In the genomic region with DNA sequence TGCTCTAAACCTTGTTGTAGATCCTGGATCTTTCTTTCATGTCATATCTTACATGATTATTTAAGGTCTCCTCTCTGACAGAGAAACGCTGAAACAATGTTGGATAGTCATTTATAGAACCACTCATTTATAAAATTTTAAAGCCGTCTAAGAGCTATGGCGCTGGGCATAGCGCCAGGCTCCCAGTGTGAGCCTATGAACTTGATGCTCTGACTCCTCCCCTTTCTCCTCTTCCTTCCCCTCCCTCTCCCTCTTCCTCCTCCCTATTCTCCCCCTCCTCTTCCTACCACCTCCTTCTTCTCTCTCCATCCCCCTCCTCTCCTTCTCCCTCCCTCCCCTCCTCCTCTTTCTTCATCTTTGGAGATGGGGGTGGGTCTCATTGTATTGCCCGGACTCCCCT, we compare ENCODE assay signal across 22 mouse cellular contexts. TPM values are rescaled to one million over a fixed set of nuclear protein-coding genes. Genes with fewer than 3 reads are reported as not detected.
A peak's percentile ranks its signal among the peaks of the same experiment; 100 is the strongest.
DNase-seq lines count a peak whose midpoint lies in the region; ATAC-seq and TF ChIP-seq lines count a peak whose summit lies in the region.
"Had no signal": no experiment of that assay in that cellular context is flagged by ENCODE, and none has a peak within 500 bp of the region (broad histone marks: within the 10 kb centered on the region; RNA-seq: fewer than 3 reads in every experiment).

No protein-coding gene starts in this region.

- no peak overlapping the region for H3K9ac ChIP-seq in lung, embryonic 15.5 days
- H3K9ac ChIP-seq: embryonic facial prominence, embryonic 15.5 days; forebrain, postnatal 0 days; hindbrain, embryonic 12.5 days; hindbrain, embryonic 15.5 days had no signal

- peak overlapping the region; percentile 24; the same call in 1 of the 2 replicates for H3K4me2 ChIP-seq in lung, embryonic 15.5 days
- H3K4me2 ChIP-seq: embryonic facial prominence, embryonic 15.5 days; heart, embryonic 11.5 days; hindbrain, embryonic 12.5 days; hindbrain, embryonic 15.5 days had no signal

- DNase-seq in kidney, postnatal 10 days = peak; percentile 16
- no peak for DNase-seq in kidney, adult 11 months
- no peak for DNase-seq in lung, postnatal 25 days (ENCODE audit: low spot score)
- no peak for DNase-seq in testis, postnatal 14 days (ENCODE audit: low spot score)
- DNase-seq: adrenal gland, adult 2 months; adrenal gland, postnatal 14 days; cerebellum, adult 11-12 months; cerebellum, adult 8-10 months; cerebellum, postnatal 36 days; embryo, embryonic 11 days; forebrain, postnatal 0 days; gastrocnemius, adult 2 months; gastrocnemius, postnatal 14 days; heart, adult 11 months had no signal

- no peak for TF ChIP-seq POLR2A in testis, adult 2 months (IDR thresholded peaks at IDR 0.05; ENCODE audit: control insufficient read depth, low read depth, low read length)

- ATAC-seq in lung, embryonic 15.5 days (ENCODE audit: borderline replicate concordance, extremely low read depth, low FRiP score, low TSS enrichment) = no peak
- ATAC-seq: CD4-positive, CD25-positive, alpha-beta regulatory T cell, adult 4 months; forebrain, embryonic 14.5 days; forebrain, postnatal 0 days had no signal

- H3K4me3 ChIP-seq in lung, embryonic 15.5 days = no peak overlapping the region
- H3K4me3 ChIP-seq in testis, adult 2 months (ENCODE audit: control insufficient read depth, low read depth, low read length) = 0 out of 2 replicates have a peak overlapping the region, but pooled peaks have one; percentile 22
- H3K4me3 ChIP-seq: embryonic facial prominence, embryonic 15.5 days; gastrocnemius, adult 2 months; hindbrain, embryonic 12.5 days; hindbrain, embryonic 15.5 days had no signal

- H3K4me1 ChIP-seq in lung, embryonic 15.5 days = no peaks in the 10 kb centered on the region
- H3K4me1 ChIP-seq in testis, adult 2 months (ENCODE audit: control insufficient read depth, insufficient read depth, low read length) = peaks cover 6% of the 10 kb centered on the region
- H3K4me1 ChIP-seq: embryonic facial prominence, embryonic 15.5 days; hindbrain, embryonic 12.5 days; hindbrain, embryonic 15.5 days had no signal

- H3K27ac ChIP-seq in lung, embryonic 15.5 days = no peak overlapping the region
- no peak overlapping the region for H3K27ac ChIP-seq in testis, adult 2 months (ENCODE audit: control insufficient read depth, insufficient read depth, low read depth, low read length)
- H3K27ac ChIP-seq: embryonic facial prominence, embryonic 15.5 days; gastrocnemius, adult 2 months; hindbrain, embryonic 12.5 days; hindbrain, embryonic 15.5 days had no signal

- no peaks in the 10 kb centered on the region; the same call in 1 of the 2 replicates for H3K27me3 ChIP-seq in lung, embryonic 15.5 days
- H3K27me3 ChIP-seq in testis, adult 2 months (ENCODE audit: control insufficient read depth, insufficient read depth, low read length) = no peaks in the 10 kb centered on the region
- H3K27me3 ChIP-seq: embryonic facial prominence, embryonic 15.5 days; hindbrain, embryonic 12.5 days; hindbrain, embryonic 15.5 days had no signal

- no peaks in the 10 kb centered on the region for H3K36me3 ChIP-seq in lung, embryonic 15.5 days
- H3K36me3 ChIP-seq in testis, adult 2 months (ENCODE audit: control insufficient read depth, insufficient read depth, low read length) = no peaks in the 10 kb centered on the region
- H3K36me3 ChIP-seq: embryonic facial prominence, embryonic 15.5 days; hindbrain, embryonic 12.5 days; hindbrain, embryonic 15.5 days had no signal

- H3K9me3 ChIP-seq in lung, embryonic 15.5 days = no peaks in the 10 kb centered on the region
- H3K9me3 ChIP-seq: embryonic facial prominence, embryonic 15.5 days; hindbrain, embryonic 12.5 days; hindbrain, embryonic 15.5 days had no signal

- WGBS in lung, embryonic 15.5 days = 46% methylated on average over 5 of the region's 5 CpGs

- no peak for TF ChIP-seq CTCF in testis, adult 2 months (IDR thresholded peaks at IDR 0.05; ENCODE audit: control insufficient read depth, insufficient read depth, insufficient replicate concordance, low read depth, low read length)

RNA-seq across cellular contexts. Expression of a gene that starts 52.9 kb away (rescaled TPM):
- polyA plus RNA-seq in lung, embryonic 15.5 days (2015; fragmentation: Nextera tagmentation; extraction: Ambion mirVana) = 48.3 and 52.3 TPM in 2 replicates
- 24.6 and 25.1 TPM in 2 replicates for polyA plus RNA-seq in testis, adult 2 months (2012; rRNA removed)
